Mouse (Mus musculus): ENCODE data around the gene Tstd2. TPM values are rescaled to one million over a fixed set of nuclear protein-coding genes. Genes with fewer than 3 reads are reported as not detected.

Gene Tstd2
- polyA plus RNA-seq, 1 experiment from 2014 or later, result 33.3 TPM

DNA sequence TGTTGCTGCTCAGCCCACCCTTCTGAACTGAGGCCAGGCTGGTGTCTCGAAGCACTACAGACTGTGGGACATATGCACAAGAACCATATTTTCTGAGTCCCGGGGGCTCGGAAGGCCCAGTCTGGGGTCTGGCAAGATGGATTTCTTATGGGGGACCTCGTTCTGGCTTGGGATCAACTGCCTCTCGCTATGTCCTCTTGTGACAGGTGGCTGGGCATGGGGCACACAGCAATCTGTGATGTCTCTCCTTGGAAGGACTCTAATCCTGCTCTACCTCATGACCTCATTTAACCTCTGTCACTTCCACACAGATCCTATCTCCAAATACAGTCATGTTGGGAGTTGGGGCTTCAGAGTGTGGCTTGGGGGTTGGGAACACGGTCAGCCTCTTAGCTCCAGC lies 65.9 kb downstream of the Tstd2 start:
- Histone ChIP-seq H3K4me1 (no peaks in the 10 kb centered on the region), H3K27ac (no peak overlapping the region), H3K27me3 (replicated peaks) (no peaks in the 10 kb centered on the region), H3K4me2 (no peak overlapping the region), H3K4me3 (replicated peaks) (no peak overlapping the region), H3K36me3 (no peaks in the 10 kb centered on the region), H3K9me3 (no peaks in the 10 kb centered on the region), H3K9ac (no peak overlapping the region)
- WGBS, result 89% methylated on average over 6 of the region's 6 CpGs
- no peak for ATAC-seq (ENCODE audit: insufficient read depth, low FRiP score, low read depth)

DNA sequence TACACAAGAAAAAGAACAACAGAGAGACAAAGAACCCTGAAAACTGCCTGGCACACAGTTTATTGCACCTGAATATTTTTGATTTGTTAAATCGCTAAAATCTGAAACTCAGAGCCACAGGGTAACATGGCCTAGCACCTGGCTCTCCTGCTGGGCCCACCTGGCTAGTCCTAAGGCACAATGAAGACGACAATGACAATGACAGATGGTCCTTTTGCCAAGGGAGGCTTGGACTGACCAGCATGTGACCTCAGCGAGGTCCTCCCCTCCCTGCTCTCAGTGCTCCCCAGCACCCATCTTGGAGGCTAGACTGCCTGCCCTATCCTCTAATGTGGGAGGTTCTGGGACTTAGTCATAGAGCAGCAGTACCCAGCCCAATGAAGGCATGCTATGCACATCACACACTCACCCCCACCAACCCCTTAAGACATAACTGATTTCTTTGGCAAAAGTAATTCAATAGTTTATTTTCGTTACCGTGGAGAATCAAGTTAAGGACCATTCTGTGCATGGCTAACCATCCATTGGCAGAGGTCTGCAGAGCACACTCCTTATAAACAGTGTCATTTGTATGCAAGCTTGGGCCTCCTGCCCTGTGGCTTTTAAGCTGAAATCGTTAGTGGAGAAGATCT lies 68.5 kb downstream of the Tstd2 start:
- no peak overlapping the region for H3K27ac ChIP-seq
- ATAC-seq (ENCODE audit: insufficient read depth, low FRiP score, low read depth), result no peak
- WGBS, result 60% methylated on average over 6 of the region's 6 CpGs

DNA sequence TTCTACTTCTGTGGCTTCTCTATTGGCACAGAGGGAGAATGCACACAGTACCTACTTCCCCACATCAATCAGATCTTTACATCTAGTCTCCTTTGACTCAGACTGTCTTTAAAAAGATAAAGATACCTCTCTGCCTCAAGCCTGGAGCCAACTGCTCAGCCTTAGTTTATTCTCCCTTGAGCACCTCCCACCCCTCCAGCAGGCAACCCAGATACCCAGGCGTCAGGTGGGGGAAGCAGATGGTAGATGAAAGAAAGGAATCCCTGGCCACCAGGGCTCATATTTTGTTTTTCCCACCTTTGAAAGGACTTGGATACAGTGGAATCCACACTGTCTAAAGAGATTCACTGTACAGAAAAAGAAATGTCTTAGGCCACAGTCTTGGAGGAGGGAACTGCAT lies 69.9 kb downstream of the Tstd2 start:
- ATAC-seq (ENCODE audit: insufficient read depth, low FRiP score, low read depth), result no peak
- 24% methylated on average over 1 of the region's 1 CpGs for WGBS

More for the DNA sequence above, 68.5 kb downstream of the Tstd2 start:
- Histone ChIP-seq H3K27me3 (replicated peaks) (no peaks in the 10 kb centered on the region), H3K4me3 (replicated peaks) (no peak overlapping the region), H3K4me1 (no peaks in the 10 kb centered on the region), H3K4me2 (no peak overlapping the region), H3K9ac (no peak overlapping the region), H3K9me3 (no peaks in the 10 kb centered on the region), H3K36me3 (no peaks in the 10 kb centered on the region)

DNA sequence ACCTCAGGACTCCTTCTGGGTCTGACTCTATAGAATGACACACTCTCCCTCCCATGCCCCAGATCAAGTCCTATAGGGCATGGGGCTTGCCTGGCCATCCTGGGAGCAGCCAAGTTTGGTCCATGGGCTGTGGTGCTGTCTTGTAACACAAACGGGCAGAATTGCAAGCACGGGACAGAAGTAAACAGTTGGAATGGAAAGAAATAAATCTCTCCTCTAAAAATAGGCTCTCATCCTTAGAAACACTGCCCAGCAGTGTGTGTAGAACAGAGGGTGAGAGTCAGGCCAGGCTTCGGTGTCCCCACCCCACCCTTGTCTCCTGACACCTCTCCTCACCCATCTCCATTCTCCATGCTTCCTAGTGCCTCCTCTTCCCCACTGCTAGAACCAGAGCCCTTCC lies 70.4 kb downstream of the Tstd2 start:
- Histone ChIP-seq H3K9ac (no peak overlapping the region), H3K4me3 (replicated peaks) (no peak overlapping the region), H3K27ac (no peak overlapping the region), H3K4me2 (no peak overlapping the region), H3K9me3 (no peaks in the 10 kb centered on the region), H3K27me3 (replicated peaks) (no peaks in the 10 kb centered on the region), H3K36me3 (no peaks in the 10 kb centered on the region), H3K4me1 (no peaks in the 10 kb centered on the region)
- ATAC-seq (ENCODE audit: insufficient read depth, low FRiP score, low read depth), result no peak
- WGBS, result 56% methylated on average over 3 of the region's 3 CpGs

More for the DNA sequence above, 69.9 kb downstream of the Tstd2 start:
- no peak overlapping the region for H3K4me3 ChIP-seq (replicated peaks)
- no peak overlapping the region for H3K4me2 ChIP-seq
- no peaks in the 10 kb centered on the region for H3K9me3 ChIP-seq
- no peaks in the 10 kb centered on the region for H3K27me3 ChIP-seq (replicated peaks)
- H3K9ac ChIP-seq, result no peak overlapping the region
- no peaks in the 10 kb centered on the region for H3K36me3 ChIP-seq
- H3K27ac ChIP-seq, result no peak overlapping the region
- no peaks in the 10 kb centered on the region for H3K4me1 ChIP-seq

DNA sequence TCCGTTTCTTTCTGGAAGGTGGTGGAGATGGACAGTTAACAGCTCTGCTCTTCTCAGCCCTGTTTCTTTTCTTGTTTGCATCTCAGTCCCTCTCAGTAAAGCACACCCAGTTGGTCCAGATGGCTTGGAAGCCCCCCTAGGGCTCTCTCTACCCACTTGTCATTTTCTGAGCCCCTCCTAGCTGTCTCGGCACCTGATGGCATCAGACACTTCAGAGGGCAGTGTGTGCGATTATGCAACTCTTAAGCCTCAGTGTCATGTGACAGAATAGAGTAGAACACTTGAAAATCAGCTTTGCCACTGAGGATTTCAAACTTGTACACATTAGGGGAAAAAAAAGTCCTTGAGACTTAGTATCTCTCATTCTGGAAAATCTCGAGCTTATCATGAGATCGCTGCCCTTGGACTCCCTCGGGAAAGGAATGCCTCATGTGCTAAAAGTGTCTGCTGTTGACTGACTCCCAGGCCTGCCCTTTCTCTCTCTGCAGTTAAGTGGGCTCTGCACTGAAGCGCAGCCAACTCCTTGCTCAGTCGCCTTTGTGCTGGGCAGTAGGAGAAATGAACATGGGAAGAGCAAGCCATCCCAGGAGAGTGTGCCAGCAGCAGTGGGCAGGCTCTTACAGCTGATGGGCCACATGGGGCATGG lies 72.7 kb downstream of the Tstd2 start:
- Histone ChIP-seq H3K36me3 (no peaks in the 10 kb centered on the region), H3K4me2 (no peak overlapping the region), H3K9me3 (no peaks in the 10 kb centered on the region), H3K4me3 (replicated peaks) (no peak overlapping the region), H3K27me3 (replicated peaks) (no peaks in the 10 kb centered on the region), H3K4me1 (no peaks in the 10 kb centered on the region), H3K27ac (no peak overlapping the region), H3K9ac (no peak overlapping the region)
- ATAC-seq (ENCODE audit: insufficient read depth, low FRiP score, low read depth), result no peak
- 58% methylated on average over 8 of the region's 8 CpGs for WGBS

DNA sequence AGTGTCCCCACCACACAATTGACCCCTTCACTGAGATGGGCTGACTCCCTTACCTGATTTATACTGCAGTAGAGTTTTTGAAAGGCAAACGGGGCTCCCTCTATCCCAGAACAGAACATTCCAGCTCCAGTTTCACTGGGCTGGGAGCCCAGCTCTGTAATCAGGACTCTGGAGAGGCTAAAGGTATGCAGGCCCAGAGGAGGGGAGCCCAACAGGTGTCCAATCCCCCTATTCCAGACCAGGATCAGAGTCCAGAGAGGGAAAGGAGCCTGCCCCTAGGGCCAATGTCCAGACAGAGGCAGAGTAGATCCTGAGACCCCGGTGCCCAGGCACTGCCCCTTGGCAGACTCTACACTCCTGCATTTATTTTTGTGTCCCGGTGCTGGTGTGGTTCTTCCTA lies 73.5 kb downstream of the Tstd2 start:
- Histone ChIP-seq H3K4me3 (replicated peaks) (no peak overlapping the region), H3K4me2 (no peak overlapping the region), H3K4me1 (no peaks in the 10 kb centered on the region), H3K36me3 (no peaks in the 10 kb centered on the region), H3K9ac (no peak overlapping the region), H3K27me3 (replicated peaks) (no peaks in the 10 kb centered on the region), H3K9me3 (no peaks in the 10 kb centered on the region), H3K27ac (no peak overlapping the region)
- 75% methylated on average over 3 of the region's 3 CpGs for WGBS
- no peak for ATAC-seq (ENCODE audit: insufficient read depth, low FRiP score, low read depth)

Other genes starting within 250 kb of the Tstd2 start
- 0.12 and 0.17 TPM in 2 replicates for gene Ccdc180, start 248.4 kb downstream of the Tstd2 start, polyA plus RNA-seq (2015; fragmentation: Nextera tagmentation; extraction: Ambion mirVana)
- 19.8 and 21.5 TPM in 2 replicates for gene Tdrd7, start 173.4 kb downstream of the Tstd2 start, polyA plus RNA-seq (2015; fragmentation: Nextera tagmentation; extraction: Ambion mirVana)
- 4.7 and 6.4 TPM in 2 replicates for gene Tmod1, start 99.8 kb downstream of the Tstd2 start, polyA plus RNA-seq (2015; fragmentation: Nextera tagmentation; extraction: Ambion mirVana)
- gene Ncbp1, start 81 bp downstream of the Tstd2 start, polyA plus RNA-seq (2015; fragmentation: Nextera tagmentation; extraction: Ambion mirVana), result 59.5 and 62.0 TPM in 2 replicates
- 21.7 and 23.7 TPM in 2 replicates for gene Xpa, start 57.6 kb upstream of the Tstd2 start, polyA plus RNA-seq (2015; fragmentation: Nextera tagmentation; extraction: Ambion mirVana)
- 0.54 and 0.71 TPM in 2 replicates for gene Foxe1, start 204.9 kb upstream of the Tstd2 start, polyA plus RNA-seq (2015; fragmentation: Nextera tagmentation; extraction: Ambion mirVana)

All from stomach, embryonic 15.5 days (tissue).